Comparison of ENCODE assay signal across 8 mouse cellular contexts in the genomic region with DNA sequence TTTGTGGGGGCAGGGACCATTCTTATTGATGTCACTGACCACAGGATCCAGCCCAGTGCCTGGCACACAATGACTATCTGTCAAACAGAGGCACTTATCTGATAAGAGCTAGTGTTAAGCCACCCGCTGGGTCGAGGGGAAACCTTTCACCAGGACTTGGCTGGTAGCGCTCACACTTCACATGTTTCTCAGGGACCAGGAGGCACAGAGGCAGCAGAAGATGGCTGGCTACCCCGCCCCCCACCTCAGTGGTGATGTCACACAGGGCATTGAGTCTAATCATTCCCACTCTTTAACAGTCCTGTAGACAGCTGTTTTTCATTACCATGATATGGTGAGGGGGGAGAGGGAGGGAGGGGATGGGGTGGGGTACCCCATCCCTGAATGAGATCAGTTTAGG. TPM values are rescaled to one million over a fixed set of nuclear protein-coding genes. Genes with fewer than 3 reads are reported as not detected.
DNase-seq lines count a peak whose midpoint lies in the region; ATAC-seq and TF ChIP-seq lines count a peak whose summit lies in the region.

Ppm1a (plus strand) TSS at position 370 of the 400 bp plus-strand sequence.

- peak; percentile 18 for DNase-seq in lung, postnatal 0 days (ENCODE audit: low spot score)
- DNase-seq in lung, postnatal 4 days: no peak
- DNase-seq in embryo, embryonic 10.5 days (ENCODE audit: low spot score): peak; percentile 69
- DNase-seq in heart, adult 18-20 months: no peak
- no peak for DNase-seq in layer of hippocampus, postnatal 10 days (ENCODE audit: low spot score in 2 of 2)
- DNase-seq in right cerebral cortex, postnatal 25 days: no peak
- DNase-seq in thymus, postnatal 25 days: no peak

- H3K27me3 ChIP-seq in lung, postnatal 0 days (replicated peaks; ENCODE audit: insufficient read depth, low read length): no peaks in the 10 kb centered on the region
- H3K27me3 ChIP-seq in midbrain, embryonic 12.5 days: no peaks in the 10 kb centered on the region

- no peak within 1 kb of the TSS for H3K4me2 ChIP-seq in lung, postnatal 0 days (replicated peaks; ENCODE audit: low read depth, low read length)
- H3K4me2 ChIP-seq in midbrain, embryonic 12.5 days (replicated peaks): no peak within 1 kb of the TSS

- no peak within 1 kb of the TSS for H3K4me3 ChIP-seq in lung, postnatal 0 days (ENCODE audit: low read depth, low read length)
- H3K4me3 ChIP-seq in midbrain, embryonic 12.5 days: no peak within 1 kb of the TSS

- TF ChIP-seq CTCF in lung, postnatal 0 days (IDR thresholded peaks at IDR 0.05): no peak

- H3K9ac ChIP-seq in lung, postnatal 0 days (replicated peaks; ENCODE audit: low read depth): no peak within 1 kb of the TSS
- H3K9ac ChIP-seq in midbrain, embryonic 12.5 days (replicated peaks): no peak within 1 kb of the TSS

- no peak for TF ChIP-seq EP300 in lung, postnatal 0 days (IDR thresholded peaks at IDR 0.05)

- no peaks in the 10 kb centered on the region for H3K4me1 ChIP-seq in lung, postnatal 0 days (ENCODE audit: insufficient read depth, low read depth, low read length)
- peaks cover 17% of the 10 kb centered on the region for H3K4me1 ChIP-seq in midbrain, embryonic 12.5 days

- H3K9me3 ChIP-seq in lung, postnatal 0 days (ENCODE audit: low read length): no peaks in the 10 kb centered on the region
- H3K9me3 ChIP-seq in midbrain, embryonic 12.5 days: no peaks in the 10 kb centered on the region

- WGBS in lung, postnatal 0 days: 25% methylated on average over 4 of the region's 4 CpGs
- WGBS in midbrain, embryonic 12.5 days: 16% methylated on average over 4 of the region's 4 CpGs

- H3K27ac ChIP-seq in lung, postnatal 0 days (ENCODE audit: low read length): no peak within 1 kb of the TSS
- H3K27ac ChIP-seq in midbrain, embryonic 12.5 days (replicated peaks): 0 out of 2 replicates have a peak within 1 kb of the TSS, but pooled peaks have one; percentile 49

- ATAC-seq in lung, postnatal 0 days: no peak
- ATAC-seq in midbrain, embryonic 12.5 days (ENCODE audit: low FRiP score, low read depth): no peak

- H3K36me3 ChIP-seq in lung, postnatal 0 days (ENCODE audit: insufficient read depth, low read length): no peaks in the 10 kb centered on the region
- no peaks in the 10 kb centered on the region for H3K36me3 ChIP-seq in midbrain, embryonic 12.5 days

RNA-seq across cellular contexts. Expression of gene Ppm1a, which starts in this region (rescaled TPM):
- polyA plus RNA-seq in lung, postnatal 0 days (2015; fragmentation: Nextera tagmentation; extraction: Ambion mirVana): 54.4 and 57.0 TPM in 2 replicates
- 100 to 1,000 TPM; 252 to 254 TPM for total RNA-seq in heart, adult 18-20 months (2021)
- 100 to 1,000 TPM; 226 to 239 TPM for total RNA-seq in layer of hippocampus, postnatal 10 days (2021)
- 84.1 and 94.4 TPM in 2 replicates for polyA plus RNA-seq in midbrain, embryonic 12.5 days (2016; fragmentation: Nextera tagmentation; extraction: Ambion mirVana)

Comparison
In these comparisons a context has a peak if more than half of its experiments do, and no peak if none do; other contexts are left out.
1. DNase-seq: peak in lung, postnatal 0 days (single experiment) and embryo, embryonic 10.5 days (single experiment); none in lung, postnatal 4 days (0 of 2), heart, adult 18-20 months (0 of 2), layer of hippocampus, postnatal 10 days (0 of 2), right cerebral cortex, postnatal 25 days (single experiment) and thymus, postnatal 25 days (single experiment).